ENCODE assay signal across 9 mouse cellular contexts in genomic region chr1:72813639-72814403, GRCm38 (mm10). TPM values are rescaled to one million over a fixed set of nuclear protein-coding genes. Genes with fewer than 3 reads are reported as not detected.
DNase-seq lines count a peak whose midpoint lies in the region; ATAC-seq and TF ChIP-seq lines count a peak whose summit lies in the region.
"Had no signal": no experiment of that assay in that cellular context is flagged by ENCODE, and none has a peak within 500 bp of the region (broad histone marks: within the 10 kb centered on the region; RNA-seq: fewer than 3 reads in every experiment).

No protein-coding gene starts in this region.

- no peak for TF ChIP-seq CTCF in ES-Bruce4 (IDR thresholded peaks at IDR 0.05; ENCODE audit: low read depth, low read length)

- H3K36me3 ChIP-seq in heart, embryonic 10.5 days = no peaks in the 10 kb centered on the region
- no peaks in the 10 kb centered on the region for H3K36me3 ChIP-seq in ES-Bruce4 (ENCODE audit: control insufficient read depth, insufficient read depth, low read length, poor library complexity, severe bottlenecking)
- H3K36me3 ChIP-seq in forebrain, embryonic 14.5 days (ENCODE audit: control insufficient read depth, insufficient read depth, low read length) = no peaks in the 10 kb centered on the region
- no peaks in the 10 kb centered on the region for H3K36me3 ChIP-seq in midbrain, embryonic 11.5 days (ENCODE audit: control insufficient read depth, insufficient read depth, low read length)
- H3K36me3 ChIP-seq: liver, embryonic 12.5 days had no signal

- no peak overlapping the region for H3K4me3 ChIP-seq in heart, embryonic 10.5 days
- H3K4me3 ChIP-seq in ES-Bruce4 (ENCODE audit: low read depth, low read length) = no peak overlapping the region
- no peak overlapping the region for H3K4me3 ChIP-seq in forebrain, embryonic 14.5 days (ENCODE audit: low read depth, low read length)
- H3K4me3 ChIP-seq in midbrain, embryonic 11.5 days (ENCODE audit: low read depth, low read length) = no peak overlapping the region
- H3K4me3 ChIP-seq: liver, embryonic 12.5 days had no signal

- TF ChIP-seq EP300 in ES-Bruce4 (IDR thresholded peaks at IDR 0.05; ENCODE audit: insufficient read depth, low read depth, low read length) = no peak

- H3K4me1 ChIP-seq in heart, embryonic 10.5 days = peaks cover 22% of the 10 kb centered on the region
- peaks cover 1% of the 10 kb centered on the region for H3K4me1 ChIP-seq in ES-Bruce4 (ENCODE audit: control insufficient read depth, insufficient read depth, low read length)
- peaks cover 22% of the 10 kb centered on the region for H3K4me1 ChIP-seq in forebrain, embryonic 14.5 days (ENCODE audit: control insufficient read depth, insufficient read depth, low read length)
- H3K4me1 ChIP-seq in midbrain, embryonic 11.5 days (ENCODE audit: control insufficient read depth, insufficient read depth, low read length) = peaks cover 14% of the 10 kb centered on the region; the same call in 1 of the 2 replicates
- H3K4me1 ChIP-seq: liver, embryonic 12.5 days had no signal

- ATAC-seq in forebrain, embryonic 14.5 days = peak; percentile 33; the same call in 1 of the 2 replicates
- ATAC-seq in midbrain, embryonic 11.5 days (ENCODE audit: low FRiP score) = peak; percentile 82
- ATAC-seq: liver, embryonic 12.5 days had no signal

- intact Hi-C loops in heart, postnatal 14 days (cut with DNase I) = no loop called here

- 16% methylated on average over 6 of the region's 6 CpGs for WGBS in heart, embryonic 10.5 days
- 4% methylated on average over 6 of the region's 6 CpGs for WGBS in forebrain, embryonic 14.5 days
- 2% methylated on average over 6 of the region's 6 CpGs for WGBS in midbrain, embryonic 11.5 days

- no peaks in the 10 kb centered on the region for H3K9me3 ChIP-seq in heart, embryonic 10.5 days
- no peaks in the 10 kb centered on the region for H3K9me3 ChIP-seq in ES-Bruce4 (replicated peaks; ENCODE audit: control insufficient read depth, insufficient read depth, low read length, poor library complexity, severe bottlenecking)
- H3K9me3 ChIP-seq in forebrain, embryonic 14.5 days (replicated peaks; ENCODE audit: control insufficient read depth, low read length) = no peaks in the 10 kb centered on the region
- H3K9me3 ChIP-seq in midbrain, embryonic 11.5 days (ENCODE audit: control insufficient read depth, low read length) = peaks cover 5% of the 10 kb centered on the region; the same call in 1 of the 2 replicates
- H3K9me3 ChIP-seq: liver, embryonic 12.5 days had no signal

- peak overlapping the region; percentile 70 for H3K27ac ChIP-seq in heart, embryonic 10.5 days
- 0 out of 2 replicates have a peak overlapping the region, but pooled peaks have one; percentile 4 for H3K27ac ChIP-seq in ES-Bruce4 (ENCODE audit: insufficient read depth, low read length)
- H3K27ac ChIP-seq in forebrain, embryonic 14.5 days (ENCODE audit: low read depth, low read length) = peak overlapping the region; percentile 46
- H3K27ac ChIP-seq in midbrain, embryonic 11.5 days (ENCODE audit: low read depth, low read length) = peak overlapping the region; percentile 66
- H3K27ac ChIP-seq: liver, embryonic 12.5 days had no signal

- no peak for TF ChIP-seq POLR2A in ES-Bruce4 (IDR thresholded peaks at IDR 0.05; ENCODE audit: insufficient read depth, low read length)

- DNase-seq in heart, embryonic 10.5 days (ENCODE audit: low spot score) = no peak
- DNase-seq in heart, postnatal 14 days = no peak
- DNase-seq in forebrain, embryonic 14.5 days (ENCODE audit: low spot score) = no peak
- DNase-seq in midbrain, embryonic 11.5 days (ENCODE audit: low spot score, missing footprints) = peak; percentile 92
- no peak for DNase-seq in layer of hippocampus, adult 9-10 months (ENCODE audit: low spot score)
- no peak for DNase-seq in cerebellum, adult 9-11 months
- DNase-seq in urinary bladder, postnatal 25 days (ENCODE audit: low spot score) = no peak

- no peak overlapping the region for H3K4me2 ChIP-seq in forebrain, embryonic 14.5 days (ENCODE audit: low read length)
- no peak overlapping the region for H3K4me2 ChIP-seq in midbrain, embryonic 11.5 days
- H3K4me2 ChIP-seq: liver, embryonic 12.5 days had no signal

- H3K27me3 ChIP-seq in heart, embryonic 10.5 days (ENCODE audit: insufficient read depth, poor library complexity, severe bottlenecking) = no peaks in the 10 kb centered on the region
- no peaks in the 10 kb centered on the region for H3K27me3 ChIP-seq in ES-Bruce4 (ENCODE audit: control insufficient read depth, insufficient read depth, low read length, poor library complexity, severe bottlenecking)
- H3K27me3 ChIP-seq in forebrain, embryonic 14.5 days (replicated peaks; ENCODE audit: control insufficient read depth, insufficient read depth, low read length) = no peaks in the 10 kb centered on the region
- no peaks in the 10 kb centered on the region; the same call in 1 of the 2 replicates for H3K27me3 ChIP-seq in midbrain, embryonic 11.5 days (ENCODE audit: control insufficient read depth, insufficient read depth, low read length)

- no peak overlapping the region for H3K9ac ChIP-seq in ES-Bruce4 (ENCODE audit: low read depth, poor library complexity, severe bottlenecking)
- 0 out of 2 replicates have a peak overlapping the region, but pooled peaks have one; percentile 13 for H3K9ac ChIP-seq in forebrain, embryonic 14.5 days (ENCODE audit: low read length)
- peak overlapping the region; percentile 44; the same call in 1 of the 2 replicates for H3K9ac ChIP-seq in midbrain, embryonic 11.5 days (ENCODE audit: low read length)
- H3K9ac ChIP-seq: liver, embryonic 12.5 days had no signal

RNA-seq across cellular contexts. Expression of gene Igfbp2, which starts 10.5 kb away (rescaled TPM):
- 137 and 226 TPM in 2 replicates for polyA plus RNA-seq in heart, embryonic 10.5 days (2016; fragmentation: Nextera tagmentation; extraction: Ambion mirVana)
- total RNA-seq in heart, postnatal 14 days (2021) = 1 to 10 TPM; 1.1 to 1.3 TPM
- 537 and 588 TPM in 2 replicates for polyA plus RNA-seq in ES-Bruce4 (2011; ENCODE audit: insufficient read depth, insufficient read length, low read depth, missing spikeins)
- polyA plus RNA-seq in forebrain, embryonic 14.5 days (2014; fragmentation: Nextera tagmentation; extraction: Ambion mirVana) = 384 and 410 TPM in 2 replicates
- 468 and 548 TPM in 2 replicates for polyA plus RNA-seq in midbrain, embryonic 11.5 days (2014; fragmentation: Nextera tagmentation; extraction: Ambion mirVana)

Comparison
In these comparisons a context has a peak if more than half of its experiments do, and no peak if none do; other contexts are left out.
1. H3K27ac ChIP-seq: peak in every context shown above with its lines; median percentile 70 in heart, embryonic 10.5 days; 66 in midbrain, embryonic 11.5 days; 46 in forebrain, embryonic 14.5 days; 4 in ES-Bruce4.